8 mouse cellular contexts compared by ENCODE assay signal in the genomic region with DNA sequence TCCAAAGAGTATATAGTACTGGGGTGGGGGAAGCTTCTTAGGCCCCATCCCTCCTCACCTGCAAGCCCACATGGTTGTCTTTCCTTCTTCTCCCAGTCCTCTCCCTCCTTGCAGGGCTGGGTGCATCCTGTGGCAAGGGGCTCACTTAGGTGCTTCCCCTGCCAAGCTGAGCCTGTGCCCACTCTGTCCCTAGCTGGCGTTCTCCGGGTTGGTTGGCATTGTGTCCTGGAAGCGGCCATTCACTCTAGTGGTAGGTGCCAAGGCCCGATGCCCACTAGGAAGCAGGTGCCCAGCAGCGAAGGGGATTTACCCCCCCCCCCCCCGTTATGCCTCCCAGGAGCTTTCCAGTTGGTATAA. TPM values are rescaled to one million over a fixed set of nuclear protein-coding genes. Genes with fewer than 3 reads are reported as not detected.
DNase-seq lines count a peak whose midpoint lies in the region; ATAC-seq and TF ChIP-seq lines count a peak whose summit lies in the region.

No protein-coding gene starts in this region.

- no peaks in the 10 kb centered on the region for H3K9me3 ChIP-seq in forebrain, postnatal 0 days (ENCODE audit: low read length)
- no peaks in the 10 kb centered on the region for H3K9me3 ChIP-seq in midbrain, embryonic 11.5 days (ENCODE audit: control insufficient read depth, low read length)

- H3K9ac ChIP-seq in forebrain, postnatal 0 days: peak overlapping the region; percentile 85
- H3K9ac ChIP-seq in midbrain, embryonic 11.5 days (ENCODE audit: low read length): peak overlapping the region; percentile 67

- peak overlapping the region; percentile 65 for H3K4me3 ChIP-seq in forebrain, postnatal 0 days (ENCODE audit: low read depth, low read length)
- peak overlapping the region; percentile 48 for H3K4me3 ChIP-seq in midbrain, embryonic 11.5 days (ENCODE audit: low read depth, low read length)

- peak; percentile 60 to 69 for DNase-seq in layer of hippocampus, postnatal 10 days (ENCODE audit: low spot score in 2 of 2)
- no peak for DNase-seq in layer of hippocampus, adult 9-11 months
- peak; percentile 57 to 65 for DNase-seq in cerebellum, postnatal 25 days
- DNase-seq in forebrain, postnatal 0 days: peak; percentile 39
- DNase-seq in midbrain, embryonic 11.5 days (ENCODE audit: low spot score, missing footprints): no peak
- no peak for DNase-seq in gastrocnemius, postnatal 14 days
- DNase-seq in retina, postnatal 1 day: no peak
- no peak for DNase-seq in embryo, embryonic 10 days (ENCODE audit: low spot score)

- H3K27me3 ChIP-seq in forebrain, postnatal 0 days (ENCODE audit: insufficient read depth, low read length): no peaks in the 10 kb centered on the region
- H3K27me3 ChIP-seq in midbrain, embryonic 11.5 days (ENCODE audit: control insufficient read depth, insufficient read depth, low read length): no peaks in the 10 kb centered on the region

- peak overlapping the region; percentile 93 for H3K4me2 ChIP-seq in forebrain, postnatal 0 days (ENCODE audit: low read depth)
- H3K4me2 ChIP-seq in midbrain, embryonic 11.5 days: peak overlapping the region; percentile 92

- ATAC-seq in forebrain, postnatal 0 days: no peak
- no peak; the same call in 1 of the 2 replicates for ATAC-seq in midbrain, embryonic 11.5 days (ENCODE audit: low FRiP score)

- intact Hi-C loops in gastrocnemius, postnatal 14 days (cut with DNase I; ENCODE audit: low total_unique reads): no loop called here

- WGBS in forebrain, postnatal 0 days: 62% methylated on average over 6 of the region's 6 CpGs
- 85% methylated on average over 6 of the region's 6 CpGs for WGBS in midbrain, embryonic 11.5 days

- peak overlapping the region; percentile 89 for H3K27ac ChIP-seq in forebrain, postnatal 0 days (ENCODE audit: low read depth, low read length)
- peak overlapping the region; percentile 49; the same call in 1 of the 2 replicates for H3K27ac ChIP-seq in midbrain, embryonic 11.5 days (ENCODE audit: low read depth, low read length)

- no peak for TF ChIP-seq CTCF in forebrain, postnatal 0 days (IDR thresholded peaks at IDR 0.05; ENCODE audit: low read depth)

- H3K36me3 ChIP-seq in forebrain, postnatal 0 days (ENCODE audit: insufficient read depth): peaks cover 51% of the 10 kb centered on the region
- peaks cover 7% of the 10 kb centered on the region; the same call in 1 of the 2 replicates for H3K36me3 ChIP-seq in midbrain, embryonic 11.5 days (ENCODE audit: control insufficient read depth, insufficient read depth, low read length)

- peaks cover 15% of the 10 kb centered on the region; the same call in 1 of the 2 replicates for H3K4me1 ChIP-seq in forebrain, postnatal 0 days (ENCODE audit: insufficient read depth)
- peaks cover 20% of the 10 kb centered on the region for H3K4me1 ChIP-seq in midbrain, embryonic 11.5 days (ENCODE audit: control insufficient read depth, insufficient read depth, low read length)

RNA-seq across cellular contexts. Expression of a gene that starts 1.0 kb away (rescaled TPM):
- 10 to 100 TPM; 65.8 to 69.5 TPM for total RNA-seq in layer of hippocampus, postnatal 10 days (2021)
- 8.9 and 12.7 TPM in 2 replicates for total RNA-seq in forebrain, postnatal 0 days (2014; rRNA removed)
- 23.8 and 31.8 TPM in 2 replicates for polyA plus RNA-seq in forebrain, postnatal 0 days (2015; fragmentation: Nextera tagmentation; extraction: Ambion mirVana)
- polyA plus RNA-seq in midbrain, embryonic 11.5 days (2014; fragmentation: Nextera tagmentation; extraction: Ambion mirVana): 16.5 and 20.2 TPM in 2 replicates
- total RNA-seq in gastrocnemius, postnatal 14 days (2021): 10 to 100 TPM; 10.7 to 12.6 TPM

RNA-seq across cellular contexts. Expression of a gene that starts 6.7 kb away (rescaled TPM):
- total RNA-seq in layer of hippocampus, postnatal 10 days (2021): 10 to 100 TPM; 79.4 to 79.6 TPM
- total RNA-seq in forebrain, postnatal 0 days (2014; rRNA removed): 44.3 and 63.7 TPM in 2 replicates
- 116 and 124 TPM in 2 replicates for polyA plus RNA-seq in forebrain, postnatal 0 days (2015; fragmentation: Nextera tagmentation; extraction: Ambion mirVana)
- polyA plus RNA-seq in midbrain, embryonic 11.5 days (2014; fragmentation: Nextera tagmentation; extraction: Ambion mirVana): 74.4 and 77.2 TPM in 2 replicates
- total RNA-seq in gastrocnemius, postnatal 14 days (2021): 10 to 100 TPM; 32.1 to 35.6 TPM

RNA-seq across cellular contexts. Expression of a gene that starts 18.8 kb away (rescaled TPM):
- total RNA-seq in layer of hippocampus, postnatal 10 days (2021): 10 to 100 TPM; 57.9 to 58.7 TPM
- 46.9 and 51.1 TPM in 2 replicates for total RNA-seq in forebrain, postnatal 0 days (2014; rRNA removed)
- 40.4 and 41.7 TPM in 2 replicates for polyA plus RNA-seq in forebrain, postnatal 0 days (2015; fragmentation: Nextera tagmentation; extraction: Ambion mirVana)
- polyA plus RNA-seq in midbrain, embryonic 11.5 days (2014; fragmentation: Nextera tagmentation; extraction: Ambion mirVana): 41.4 and 45.9 TPM in 2 replicates
- 10 to 100 TPM; 19.5 to 20.7 TPM for total RNA-seq in gastrocnemius, postnatal 14 days (2021)

RNA-seq across cellular contexts. Expression of a gene that starts 19.3 kb away (rescaled TPM):
- total RNA-seq in layer of hippocampus, postnatal 10 days (2021): 10 to 100 TPM; 52.0 to 55.9 TPM
- 35.6 and 43.1 TPM in 2 replicates for total RNA-seq in forebrain, postnatal 0 days (2014; rRNA removed)
- polyA plus RNA-seq in forebrain, postnatal 0 days (2015; fragmentation: Nextera tagmentation; extraction: Ambion mirVana): 11.2 and 12.8 TPM in 2 replicates
- polyA plus RNA-seq in midbrain, embryonic 11.5 days (2014; fragmentation: Nextera tagmentation; extraction: Ambion mirVana): 24.1 and 29.5 TPM in 2 replicates
- 10 to 100 TPM; 18.2 to 18.6 TPM for total RNA-seq in gastrocnemius, postnatal 14 days (2021)

RNA-seq across cellular contexts. Expression of a gene that starts 23.9 kb away (rescaled TPM):
- total RNA-seq in layer of hippocampus, postnatal 10 days (2021): 10 to 100 TPM; 30.9 to 35.1 TPM
- total RNA-seq in forebrain, postnatal 0 days (2014; rRNA removed): 44.9 and 45.5 TPM in 2 replicates
- polyA plus RNA-seq in forebrain, postnatal 0 days (2015; fragmentation: Nextera tagmentation; extraction: Ambion mirVana): 22.7 and 30.3 TPM in 2 replicates
- 4.5 and 4.7 TPM in 2 replicates for polyA plus RNA-seq in midbrain, embryonic 11.5 days (2014; fragmentation: Nextera tagmentation; extraction: Ambion mirVana)
- under 1 TPM; 0.41 to 0.42 TPM for total RNA-seq in gastrocnemius, postnatal 14 days (2021)

Comparison
In these comparisons a context has a peak if more than half of its experiments do, and no peak if none do; other contexts are left out.
1. DNase-seq: peak in layer of hippocampus, postnatal 10 days (2 of 2), cerebellum, postnatal 25 days (2 of 2) and forebrain, postnatal 0 days (single experiment); none in layer of hippocampus, adult 9-11 months (single experiment), midbrain, embryonic 11.5 days (single experiment), gastrocnemius, postnatal 14 days (single experiment), retina, postnatal 1 day (single experiment) and embryo, embryonic 10 days (single experiment).